Mouse (Mus musculus) liver, embryonic 14.5 days (tissue): Measurements from ENCODE around the gene Pon2.

Source experiments
- CTCF ChIP-seq: IDR thresholded peaks from 2 replicates; pipeline ENCODE4 v1.5.1; 2016; ENCODE audit warnings: antibody characterized with exemption, low read depth, control low read depth
- EP300 ChIP-seq: IDR thresholded peaks from 2 replicates; pipeline ENCODE4 v1.6.1; 2016; ENCODE audit warnings: antibody characterized with exemption, low read depth

DNA sequence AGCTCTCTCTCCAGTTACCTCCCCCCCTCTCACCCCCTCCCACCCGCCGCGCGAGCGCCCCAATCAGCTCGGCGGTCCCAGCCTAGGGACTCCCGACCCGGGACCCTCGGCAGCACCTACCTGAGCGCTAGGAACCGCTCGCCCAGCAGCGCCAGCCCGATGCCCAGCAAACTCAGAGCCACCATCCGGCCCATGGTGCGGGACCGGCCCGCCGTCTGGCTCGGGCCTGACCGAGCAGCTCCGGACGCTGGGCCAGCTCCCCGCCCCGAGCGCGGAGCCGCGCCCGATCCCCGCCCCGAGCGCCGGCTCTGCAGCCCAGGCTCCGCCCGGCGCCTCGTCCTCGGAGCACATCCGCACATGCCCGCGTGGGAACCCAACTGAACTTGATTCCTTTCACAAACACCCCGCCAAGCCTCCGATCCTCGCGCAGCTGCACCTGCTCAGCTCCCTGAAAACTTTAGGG, at the start of gene Pon2:
- TF ChIP-seq CTCF (peak; percentile 19; the same call in 1 of the 2 replicates), EP300 (0 out of 2 replicates have a peak, but pooled peaks have one; percentile 18)
